Mouse (Mus musculus) cortical plate, adult 2 months (tissue): ENCODE results near the gene Adgb. TPM values are rescaled to one million over a fixed set of nuclear protein-coding genes. Genes with fewer than 3 reads are reported as not detected.

Experiments
- H3K27ac ChIP-seq: fragments of 200-500 bp; 2 replicates; pipeline ENCODE4 v1.5.1; 2012; ENCODE audit warnings: low read length, control low read depth, inconsistent platforms; ENCODE audit not compliant: insufficient read depth
- H3K4me1 ChIP-seq: fragments of 200-500 bp; 2 replicates; pipeline ENCODE4 v1.6.1; 2011; ENCODE audit warnings: low read length; ENCODE audit not compliant: control insufficient read depth, insufficient read depth
- H3K4me3 ChIP-seq: fragments of 200-500 bp; 2 replicates; pipeline ENCODE4 v1.5.1; 2011; ENCODE audit warnings: mild to moderate bottlenecking, low read length, control low read depth; ENCODE audit not compliant: insufficient read depth
- CTCF ChIP-seq: fragments of 200-500 bp; IDR thresholded peaks from 2 replicates; pipeline ENCODE4 v1.5.1; 2011; ENCODE audit warnings: mild to moderate bottlenecking, control low read depth, low read length; ENCODE audit not compliant: insufficient read depth; ENCODE audit errors: extremely low read depth
- POLR2A ChIP-seq: fragments of 200-500 bp; IDR thresholded peaks from 2 replicates; pipeline ENCODE4 v1.6.1; 2011; ENCODE audit warnings: mild to moderate bottlenecking, low read length, control low read depth; ENCODE audit not compliant: insufficient read depth; ENCODE audit errors: extremely low read depth
- polyA plus RNA-seq: library from polyadenylated mRNA; depleted of rRNA; stranded (reverse); fragments of >200 nt; gene quantifications from 2 replicates; pipeline ENCODE4 v1.2.3, GENCODE M21; 2012

Adgb gene
- polyA plus RNA-seq, 1 experiment: 0.46 TPM

DNA sequence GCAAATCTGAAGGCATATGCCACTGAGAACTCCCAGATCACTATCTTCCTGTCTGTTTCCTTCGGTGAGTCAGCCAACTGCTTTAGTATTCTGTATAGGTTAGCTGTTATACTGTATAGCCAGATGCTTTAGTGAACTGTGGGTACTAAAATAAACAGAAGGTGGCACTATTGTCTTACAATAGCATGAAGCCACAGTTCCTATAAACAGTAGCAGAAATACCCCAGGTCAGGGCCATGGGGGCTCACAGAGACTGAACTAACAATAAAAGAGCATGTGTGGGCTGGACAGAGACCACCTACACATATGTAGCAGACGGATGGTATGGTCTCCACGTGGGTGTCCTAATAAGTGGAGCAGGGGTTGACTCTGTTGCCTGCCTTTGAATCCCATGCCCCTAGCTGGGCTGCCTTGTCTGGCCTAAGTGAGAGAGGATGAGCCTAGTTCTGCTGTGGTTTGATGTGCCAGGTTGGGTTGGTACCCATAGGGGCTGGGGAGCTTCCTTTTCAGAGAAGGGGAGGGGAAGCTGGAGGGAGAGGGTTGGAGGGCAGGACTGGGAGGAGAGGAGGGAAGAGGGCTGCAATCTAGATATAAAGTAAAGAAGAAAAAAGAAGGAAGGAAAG, 116.4 kb downstream of the Adgb start:
- no peak overlapping the region for H3K4me3 ChIP-seq
- no peak overlapping the region for H3K27ac ChIP-seq
- no peaks in the 10 kb centered on the region for H3K4me1 ChIP-seq
- TF ChIP-seq POLR2A (no peak), CTCF (peak; percentile 26)

DNA sequence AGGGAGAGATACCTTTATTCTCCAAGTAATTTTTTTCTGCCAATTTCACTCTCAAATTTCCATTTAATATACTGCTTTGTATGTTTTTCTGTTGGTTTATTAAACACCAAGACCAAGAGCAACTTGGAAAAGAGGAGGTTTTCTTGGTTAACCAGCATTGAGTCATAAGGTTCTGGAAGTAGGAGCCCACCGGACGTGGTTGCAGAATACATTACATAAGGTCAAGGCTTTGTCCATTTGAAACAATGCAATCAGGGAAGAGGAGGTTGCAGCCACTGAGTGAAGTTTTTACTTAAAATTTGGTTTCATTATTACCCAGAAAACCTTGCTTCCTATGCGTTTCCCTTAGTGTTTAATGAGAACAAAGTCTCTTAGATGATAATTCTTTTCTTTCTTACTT, 119.9 kb downstream of the Adgb start:
- Histone ChIP-seq H3K27ac (no peak overlapping the region), H3K4me1 (no peaks in the 10 kb centered on the region), H3K4me3 (no peak overlapping the region)
- TF ChIP-seq POLR2A (no peak), CTCF (no peak)

DNA sequence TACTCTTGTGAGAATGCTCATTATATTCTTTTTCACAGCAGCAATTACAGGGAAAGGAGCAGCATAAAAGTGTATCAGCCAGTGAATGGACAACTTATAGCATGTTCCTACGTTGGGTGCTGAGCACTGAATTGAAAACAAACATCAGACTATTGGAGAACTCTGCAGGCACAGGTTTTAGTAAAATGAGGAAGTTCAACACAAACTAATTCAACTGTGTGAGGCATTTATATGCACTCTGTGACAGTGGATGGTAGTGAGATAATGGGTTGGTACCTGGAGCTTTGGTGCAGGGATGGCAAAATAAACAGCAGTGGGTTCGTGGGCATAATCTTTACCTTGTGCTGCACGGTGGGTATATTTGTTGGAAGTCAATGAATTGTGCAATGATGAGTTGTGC, 121.6 kb downstream of the Adgb start:
- TF ChIP-seq POLR2A: no peak
- no peak for TF ChIP-seq CTCF
- Histone ChIP-seq H3K4me1 (no peaks in the 10 kb centered on the region), H3K27ac (no peak overlapping the region), H3K4me3 (no peak overlapping the region)

DNA sequence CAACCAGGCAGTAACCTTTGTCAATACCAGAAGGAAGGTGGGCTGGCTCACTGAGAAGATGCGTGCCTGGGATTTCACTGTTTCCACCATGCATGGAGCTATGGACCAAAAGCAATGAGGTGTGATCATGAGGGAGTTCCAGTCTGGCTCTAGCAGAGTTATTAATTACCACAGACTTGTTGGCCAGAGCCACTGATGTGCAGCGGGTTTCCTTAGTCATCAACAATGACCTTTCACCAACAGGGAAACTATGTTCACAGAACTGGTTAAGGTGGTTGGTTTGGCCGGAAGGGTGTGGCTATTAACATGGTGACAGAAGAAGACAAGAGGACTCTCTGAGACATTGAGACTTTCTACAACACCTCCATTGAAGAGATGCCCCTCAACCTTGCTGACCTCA, 128.2 kb downstream of the Adgb start:
- no peak overlapping the region for H3K27ac ChIP-seq
- TF ChIP-seq CTCF (no peak), POLR2A (no peak)
- H3K4me1 ChIP-seq: no peaks in the 10 kb centered on the region
- H3K4me3 ChIP-seq: no peak overlapping the region

DNA sequence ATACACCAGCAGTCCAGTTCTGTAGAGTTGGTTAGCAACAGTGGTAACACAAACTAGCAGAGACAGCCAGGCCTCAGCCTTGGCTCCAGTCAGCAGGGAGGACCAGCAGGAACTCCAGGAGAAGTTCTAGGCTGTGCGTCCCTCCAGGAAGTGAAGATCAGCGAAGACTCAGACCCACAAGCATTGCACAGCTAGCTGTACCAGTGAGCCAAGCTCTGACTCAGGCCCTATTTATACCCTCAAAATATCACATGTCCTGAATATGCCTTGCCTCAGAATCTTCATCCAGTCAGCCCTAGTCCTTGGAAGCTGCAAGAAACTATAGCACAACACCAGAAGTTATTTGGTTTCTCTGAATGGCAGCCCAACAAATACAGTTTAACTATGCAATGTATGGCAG, 146.6 kb downstream of the Adgb start:
- TF ChIP-seq POLR2A (no peak; the same call in 1 of the 2 replicates), CTCF (no peak)
- Histone ChIP-seq H3K4me1 (peaks cover 1% of the 10 kb centered on the region; the same call in 1 of the 2 replicates), H3K27ac (no peak overlapping the region)

GRCm38 (mm10) chr10:10322961-10323360, 149.2 kb downstream of the Adgb start:
- no peak overlapping the region for H3K27ac ChIP-seq
- TF ChIP-seq POLR2A (no peak), CTCF (no peak)
- H3K4me3 ChIP-seq: no peak overlapping the region
- peaks cover 3% of the 10 kb centered on the region for H3K4me1 ChIP-seq

More for the DNA sequence above, 146.6 kb downstream of the Adgb start:
- H3K4me3 ChIP-seq: no peak overlapping the region

DNA sequence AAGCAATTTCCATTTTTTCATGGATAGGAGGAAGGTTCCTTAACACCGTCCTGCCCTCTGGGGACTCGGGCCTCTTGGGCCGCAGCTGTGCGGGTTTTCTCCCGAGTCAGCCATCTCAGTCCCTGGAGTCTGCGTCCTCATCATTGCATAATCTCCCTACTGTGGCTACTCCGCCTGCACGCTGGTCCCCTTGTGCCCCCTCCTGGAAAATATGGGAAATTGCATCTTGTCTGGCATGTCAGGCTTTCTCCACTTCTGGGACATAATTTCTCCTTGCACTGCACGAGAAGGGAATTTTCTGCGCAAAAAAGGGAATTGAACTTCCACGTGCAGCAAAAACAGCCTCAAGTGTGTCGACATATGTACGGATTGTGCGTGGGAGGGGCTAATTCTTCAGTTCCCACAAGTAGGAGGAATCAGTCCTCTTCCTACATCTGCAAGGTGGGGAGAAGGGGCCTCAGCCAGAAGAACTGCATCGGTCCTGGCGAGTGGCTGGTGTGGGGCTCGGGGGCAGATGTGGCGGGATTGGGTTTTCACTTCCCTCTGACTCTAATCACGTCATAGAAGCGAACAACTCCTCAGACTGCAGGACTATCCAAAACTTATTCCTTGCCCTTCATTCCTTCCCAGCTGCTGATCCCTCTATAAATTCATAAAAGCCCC, 150.9 kb downstream of the Adgb start:
- TF ChIP-seq POLR2A (peak; percentile 51; the same call in 1 of the 2 replicates), CTCF (peak; percentile 96)
- peak overlapping the region; percentile 17 for H3K4me3 ChIP-seq
- H3K27ac ChIP-seq: no peak overlapping the region
- peaks cover 3% of the 10 kb centered on the region for H3K4me1 ChIP-seq

GRCm38 (mm10) chr10:10320364-10321083, 151.6 kb downstream of the Adgb start:
- no peak for TF ChIP-seq POLR2A
- TF ChIP-seq CTCF: no peak
- peak overlapping the region; percentile 17 for H3K4me3 ChIP-seq
- H3K4me1 ChIP-seq: peaks cover 3% of the 10 kb centered on the region
- peak overlapping the region; percentile 88 for H3K27ac ChIP-seq

DNA sequence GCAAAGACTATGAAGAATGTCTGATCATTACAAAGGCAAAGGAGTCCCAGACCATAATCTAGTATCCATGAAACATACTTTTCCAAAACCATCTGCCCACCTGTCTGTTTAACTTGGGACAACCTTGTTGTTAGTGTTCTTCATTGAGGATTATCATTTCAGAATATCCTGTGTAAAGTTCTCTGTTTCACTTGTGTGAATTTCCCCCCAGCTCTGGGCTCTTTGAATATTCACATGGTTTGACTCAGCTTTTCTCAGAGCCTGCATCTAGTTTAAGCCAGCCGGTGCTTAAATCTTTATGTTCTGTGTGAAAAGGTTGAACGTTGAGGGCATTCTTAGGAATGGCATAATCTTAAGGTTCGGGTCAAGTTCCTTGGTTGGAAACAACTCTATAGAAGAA, 154.0 kb downstream of the Adgb start:
- peaks cover 3% of the 10 kb centered on the region for H3K4me1 ChIP-seq
- no peak overlapping the region for H3K27ac ChIP-seq
- no peak overlapping the region for H3K4me3 ChIP-seq
- TF ChIP-seq CTCF (no peak), POLR2A (no peak)
